Mouse (Mus musculus) right cerebral cortex, postnatal 25 days (tissue): ENCODE results near the gene Meis1.

Experiments
- DNase-seq: peaks from one replicate; pipeline ENCODE4 v3.0.0; 2022

The Meis1 gene

GRCm38 (mm10) chr11:19018489-19019203 lies at the start of gene Meis1:
TSS of gene Meis1 (minus strand) at chr11:19018985.
- peak; percentile 79 for DNase-seq

- no peak for DNase-seq
These were observed 48.5 kb upstream of the Meis1 start for GRCm38 (mm10) chr11:19067334-19067733.

- DNase-seq, result no peak
These were observed 30.5 kb upstream of the Meis1 start for GRCm38 (mm10) chr11:19049276-19049675.

GRCm38 (mm10) chr11:19036595-19037166 lies 17.9 kb upstream of the Meis1 start:
- no peak for DNase-seq

- DNase-seq, result peak; percentile 27
These were observed 8.1 kb upstream of the Meis1 start for GRCm38 (mm10) chr11:19026581-19027561.

- DNase-seq, result no peak
These were observed 7.3 kb upstream of the Meis1 start for GRCm38 (mm10) chr11:19025976-19026520.

GRCm38 (mm10) chr11:19024496-19025265 lies 5.9 kb upstream of the Meis1 start:
- DNase-seq, result no peak

GRCm38 (mm10) chr11:19023356-19023755 lies 4.6 kb upstream of the Meis1 start:
- no peak for DNase-seq

- DNase-seq, result no peak
These were observed 3.8 kb upstream of the Meis1 start for GRCm38 (mm10) chr11:19022576-19022975.

GRCm38 (mm10) chr11:19020951-19021710 lies 2.3 kb upstream of the Meis1 start:
- DNase-seq, result peak; percentile 14

GRCm38 (mm10) chr11:19020371-19020824 lies 1.6 kb upstream of the Meis1 start:
- DNase-seq, result peak; percentile 86

GRCm38 (mm10) chr11:19019204-19020171 lies 703 bp upstream of the Meis1 start:
- peak; percentile 42 for DNase-seq

GRCm38 (mm10) chr11:19017719-19018413 lies 919 bp downstream of the Meis1 start:
- no peak for DNase-seq

- DNase-seq, result no peak
These were observed 1.5 kb downstream of the Meis1 start for GRCm38 (mm10) chr11:19017262-19017661.

- DNase-seq, result no peak
These were observed 2.1 kb downstream of the Meis1 start for GRCm38 (mm10) chr11:19016481-19017220.

- DNase-seq, result no peak
These were observed 2.9 kb downstream of the Meis1 start for GRCm38 (mm10) chr11:19015731-19016461.

GRCm38 (mm10) chr11:19015381-19015730 lies 3.4 kb downstream of the Meis1 start:
- DNase-seq, result no peak
